Mouse (Mus musculus) layer of hippocampus, postnatal 25 days (tissue): Measurements from ENCODE around the gene Lcn3. TPM values are rescaled to one million over a fixed set of nuclear protein-coding genes. Genes with fewer than 3 reads are reported as not detected.
"Not testable (repeated sequence)": the region's sequence is repeated elsewhere in the genome, so short reads cannot be mapped to it uniquely, and the experiment has no call there.

Source experiments
- DNase-seq, 2 experiments: peaks; one replicate each; pipeline ENCODE4 v3.0.0; 2022; ENCODE audit warnings: mixed read lengths in 2 of 2, low spot score in 1 of 2; ENCODE audit errors: extremely low spot score in 1 of 2
- total RNA-seq, 2 experiments: library from RNA; stranded (reverse); gene quantifications; 2 replicates each; pipeline ENCODE4 v1.2.3; 2021

Gene Lcn3
- total RNA-seq, result not detected

DNA sequence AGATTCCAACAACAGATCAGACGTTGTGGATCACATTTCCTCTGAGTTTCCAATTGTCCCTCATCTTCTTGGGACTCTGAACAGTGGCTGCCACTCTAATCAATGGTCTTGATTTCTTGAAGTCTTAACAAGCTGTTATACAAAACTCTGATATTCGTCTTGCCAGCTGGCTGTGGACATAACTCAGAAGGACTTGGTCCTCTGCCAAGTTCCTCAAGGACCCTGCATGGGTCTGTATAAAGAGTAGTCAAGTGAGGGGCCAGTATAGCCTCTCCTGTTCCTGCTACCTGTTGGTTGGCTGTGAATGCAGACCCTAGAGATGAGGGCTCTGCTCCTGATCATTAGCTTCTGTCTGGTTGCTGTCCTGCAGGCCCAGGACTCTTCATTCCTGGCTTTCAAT lies at the start of gene Lcn3:
Lcn3 (plus strand) TSS at position 301 of the 400 bp plus-strand sequence.
- no peak for DNase-seq

DNA sequence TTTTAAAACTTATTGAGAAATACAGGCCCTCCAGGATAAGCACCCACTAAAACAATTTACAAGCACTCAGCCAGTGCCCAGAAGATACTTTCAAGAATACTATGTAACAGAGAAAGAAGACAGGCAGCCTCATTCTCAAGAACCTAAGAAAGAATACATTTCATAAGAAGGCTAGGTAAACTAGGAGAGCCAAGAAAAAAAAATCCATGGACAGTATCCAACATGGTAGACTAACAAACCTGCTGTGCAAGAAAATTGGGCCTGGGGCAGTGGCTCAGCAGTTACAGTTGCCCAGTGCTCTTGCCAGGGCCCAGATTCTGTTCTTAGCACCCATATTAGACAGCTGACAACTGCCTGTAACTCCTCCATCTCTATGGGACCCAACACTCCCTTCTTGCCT lies 48.1 kb upstream of the Lcn3 start:
- no peak for DNase-seq

DNA sequence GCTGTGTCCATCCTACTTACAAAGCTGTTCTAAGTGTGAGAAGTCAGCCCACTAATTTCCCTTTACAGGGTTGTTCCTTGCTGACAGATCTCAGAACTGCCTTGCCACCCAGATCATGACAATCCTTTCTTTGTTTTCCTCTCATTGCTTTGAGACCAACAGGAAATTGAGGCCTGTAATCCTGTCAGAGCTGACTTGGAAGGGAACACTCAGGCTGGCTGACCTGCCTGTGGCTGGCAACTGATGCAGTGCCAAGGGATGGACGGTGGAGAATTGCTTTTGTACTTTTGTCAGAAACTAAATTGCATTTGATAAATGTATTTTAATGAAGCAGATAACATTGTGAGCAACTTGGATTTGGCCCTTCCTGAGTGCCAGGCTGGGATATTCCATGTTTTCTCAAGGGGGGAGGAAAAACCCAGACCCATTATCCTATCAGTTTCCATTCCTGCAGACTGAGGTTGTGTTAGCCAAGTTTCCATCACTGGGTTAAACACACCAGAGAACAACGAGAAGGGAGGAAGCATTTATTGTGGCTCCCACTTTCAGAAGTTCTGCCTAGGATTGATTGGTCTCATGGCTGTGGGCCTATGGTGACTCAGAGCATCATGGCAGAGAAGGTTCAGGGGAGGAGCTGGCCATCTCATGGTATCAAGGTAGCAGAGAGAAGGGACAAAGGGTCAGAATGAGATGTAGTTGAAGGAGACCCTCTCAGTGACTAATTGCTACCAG lies 32.0 kb upstream of the Lcn3 start:
- DNase-seq, result no peak

DNA sequence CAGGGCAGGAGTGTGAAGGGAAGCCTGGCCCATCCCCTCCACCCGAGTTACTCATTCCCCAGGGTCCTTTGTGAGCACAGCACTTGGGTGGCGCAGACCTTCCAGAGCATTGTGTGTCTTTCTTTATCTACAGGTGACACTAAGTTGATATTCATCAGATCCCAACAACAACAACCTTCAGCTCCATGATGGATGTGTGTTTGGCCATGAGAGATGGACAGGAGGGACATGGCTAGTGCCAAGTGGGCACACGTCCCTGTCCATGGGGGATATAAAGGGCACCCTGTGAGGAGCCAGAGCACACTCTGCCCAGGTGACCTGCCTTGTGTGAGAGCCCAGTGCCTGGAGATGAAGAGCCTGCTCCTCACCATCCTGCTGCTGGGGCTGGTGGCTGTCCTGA lies 28.7 kb upstream of the Lcn3 start, which contains the start of gene Obp2b:
Obp2b (plus strand) TSS at position 301 of the 400 bp plus-strand sequence.
- not testable (repeated sequence) for DNase-seq

DNA sequence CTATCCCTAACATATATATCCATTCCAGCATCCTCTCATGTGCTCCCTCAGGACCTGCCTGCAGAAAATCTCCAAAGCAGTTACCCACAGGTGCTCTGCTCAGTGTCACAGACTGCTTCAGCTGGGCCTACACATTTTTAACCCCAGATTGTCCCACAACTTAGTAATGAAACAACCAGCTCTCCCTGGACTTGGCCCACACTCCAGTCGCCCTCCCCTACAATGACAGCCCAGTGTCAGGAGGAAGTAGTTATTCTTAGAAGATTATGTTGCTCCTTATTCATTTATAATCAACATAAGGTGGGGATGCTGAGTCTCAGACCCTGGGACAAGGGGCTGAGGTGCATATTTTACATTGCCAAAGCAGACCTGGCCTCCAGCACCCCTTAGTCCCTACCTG lies 23.7 kb upstream of the Lcn3 start:
- no peak for DNase-seq

DNA sequence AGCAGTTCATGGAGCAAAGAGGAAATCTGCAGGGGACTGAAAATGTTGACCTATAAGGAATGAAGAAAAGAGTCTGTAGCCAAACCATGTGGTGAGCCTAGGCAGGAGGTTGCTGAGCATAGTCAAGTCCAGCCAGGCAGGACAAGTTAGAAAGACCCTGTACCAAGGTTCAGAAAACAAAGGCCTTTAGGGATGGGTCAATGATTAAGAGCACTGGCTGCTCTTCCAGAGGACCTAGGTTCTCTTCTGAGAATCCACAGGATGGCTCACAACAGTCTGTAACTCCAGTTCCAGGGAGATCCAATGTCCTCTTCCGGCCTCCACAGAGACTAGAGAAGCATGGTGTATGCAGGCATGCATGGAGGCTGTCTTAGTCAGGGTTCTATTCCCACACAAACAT lies 11.2 kb upstream of the Lcn3 start:
- no peak for DNase-seq

DNA sequence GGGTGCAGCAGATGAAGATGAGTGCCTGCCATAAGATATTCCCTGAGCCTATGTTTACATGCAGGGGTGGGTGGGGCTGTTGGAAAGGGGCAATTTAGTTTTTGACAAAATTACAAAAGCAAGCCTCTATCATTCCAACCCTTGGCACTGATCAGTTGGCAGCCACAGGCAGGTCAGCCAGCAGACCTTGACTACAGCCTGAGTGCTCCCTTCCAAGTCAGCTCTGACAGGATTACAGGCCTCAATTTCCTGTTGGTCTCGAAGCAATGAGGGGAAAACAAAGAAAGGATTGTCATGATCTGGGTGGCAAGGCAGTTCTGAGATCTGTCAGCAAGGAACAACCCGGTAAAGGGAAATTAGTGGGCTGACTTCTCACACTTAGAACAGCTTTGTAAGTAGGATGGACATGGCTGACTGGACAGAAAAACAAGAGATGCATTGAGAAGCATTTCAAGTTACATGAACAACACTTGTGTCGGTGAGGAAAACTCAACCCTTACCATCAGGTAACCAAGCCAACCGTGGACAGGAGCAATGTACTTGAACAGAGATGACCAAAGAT lies 7.2 kb upstream of the Lcn3 start:
- DNase-seq, result no peak

DNA sequence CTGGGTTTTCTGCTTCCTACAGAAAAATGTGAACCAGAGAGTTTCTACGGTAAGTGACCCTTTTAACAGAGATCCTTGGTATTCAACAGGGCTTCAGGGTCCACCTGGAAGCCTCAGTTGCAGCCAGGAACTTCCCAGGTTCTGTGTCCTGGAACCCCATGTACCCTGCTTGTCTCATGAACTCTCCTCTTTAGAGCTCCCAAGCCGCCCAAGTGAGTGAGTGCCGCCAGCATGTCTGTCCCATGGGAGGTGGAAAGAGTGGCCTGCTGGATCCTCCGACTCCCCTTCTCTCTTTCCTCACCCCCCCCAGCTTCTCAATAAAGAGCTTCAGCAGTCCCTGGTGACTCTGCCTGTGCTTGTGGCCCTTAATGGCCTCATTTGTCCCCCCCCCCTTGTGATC lies 2.4 kb downstream of the Lcn3 start:
- DNase-seq, result no peak

DNA sequence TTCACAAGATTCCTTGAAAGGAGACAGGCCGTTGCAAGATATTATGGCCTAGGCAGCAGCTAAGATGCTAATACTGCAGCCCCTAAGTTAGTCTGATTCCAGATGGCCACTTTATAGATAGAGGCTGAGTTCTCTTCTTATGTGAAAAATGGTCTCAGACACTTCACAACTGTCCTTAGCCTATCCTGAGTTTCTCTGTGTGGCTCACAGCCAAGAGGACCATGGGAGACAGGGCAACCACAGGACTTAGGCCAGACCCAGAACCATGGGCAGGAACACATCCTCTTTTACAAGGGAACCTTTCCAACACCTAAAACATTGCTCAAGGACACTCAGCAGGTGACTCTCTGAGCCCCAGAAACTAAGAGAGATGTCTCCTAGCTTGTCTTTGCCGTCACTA lies 8.1 kb downstream of the Lcn3 start:
- no peak for DNase-seq

DNA sequence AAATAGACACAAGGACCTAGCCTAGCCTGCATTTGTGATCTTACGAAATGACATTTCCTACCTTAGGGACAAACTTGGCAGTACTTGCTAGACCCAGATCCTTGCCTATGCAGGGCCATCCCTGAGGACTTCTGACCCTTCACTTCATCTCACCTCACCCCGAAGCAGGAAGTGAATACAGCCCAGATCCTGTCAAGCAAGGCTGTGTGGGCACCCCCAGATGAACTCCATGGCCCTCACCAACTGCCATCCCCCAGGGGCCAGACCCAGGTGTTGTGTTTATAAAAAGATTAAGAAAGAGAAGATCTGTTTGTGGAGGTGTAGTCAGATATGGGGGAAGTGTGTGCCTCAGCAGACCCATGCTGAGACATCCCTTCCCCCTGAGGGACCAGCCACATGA lies 9.3 kb downstream of the Lcn3 start:
- no peak for DNase-seq

DNA sequence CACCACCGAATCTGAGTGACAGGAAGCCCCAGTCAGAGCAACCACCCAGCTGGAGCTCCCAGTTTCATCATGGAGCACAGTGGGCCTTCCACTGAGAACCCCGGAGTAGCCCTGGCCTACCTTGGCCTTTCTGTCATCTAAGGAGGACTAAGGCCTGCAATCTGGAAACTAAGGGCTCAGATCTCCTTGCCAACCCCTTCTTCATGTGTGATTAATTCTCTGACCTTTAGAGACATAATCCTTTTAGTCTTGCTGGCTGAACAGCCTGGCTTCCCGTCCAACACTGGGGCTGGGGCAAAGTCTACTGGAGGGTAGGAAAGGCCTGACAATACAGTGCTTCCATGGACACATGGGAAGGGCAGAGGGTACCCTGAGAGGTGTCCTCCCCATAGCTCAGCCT lies 10.6 kb downstream of the Lcn3 start:
- no peak for DNase-seq

DNA sequence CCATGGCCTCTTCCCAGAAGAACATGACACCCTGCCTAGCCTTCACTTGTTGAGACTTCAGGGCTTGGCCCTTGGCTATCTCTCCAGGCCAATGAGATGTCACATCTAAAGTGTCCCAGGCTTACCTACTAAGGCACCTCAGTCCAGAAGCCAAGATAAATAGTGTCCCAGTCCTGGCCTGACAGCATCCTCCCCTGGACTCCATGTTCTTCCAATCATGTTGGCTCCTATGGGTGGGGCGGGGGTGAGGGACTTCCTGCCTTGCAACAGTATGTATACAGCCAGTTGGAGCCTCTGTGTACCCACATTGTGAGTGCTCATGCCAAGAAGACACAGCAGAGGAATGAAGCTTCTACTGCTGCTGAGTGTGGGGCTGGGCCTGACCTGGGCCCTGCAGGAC lies 11.3 kb downstream of the Lcn3 start, which contains the start of gene Lcn11:
Lcn11 (plus strand) TSS at position 301 of the 400 bp plus-strand sequence.
- no peak for DNase-seq

DNA sequence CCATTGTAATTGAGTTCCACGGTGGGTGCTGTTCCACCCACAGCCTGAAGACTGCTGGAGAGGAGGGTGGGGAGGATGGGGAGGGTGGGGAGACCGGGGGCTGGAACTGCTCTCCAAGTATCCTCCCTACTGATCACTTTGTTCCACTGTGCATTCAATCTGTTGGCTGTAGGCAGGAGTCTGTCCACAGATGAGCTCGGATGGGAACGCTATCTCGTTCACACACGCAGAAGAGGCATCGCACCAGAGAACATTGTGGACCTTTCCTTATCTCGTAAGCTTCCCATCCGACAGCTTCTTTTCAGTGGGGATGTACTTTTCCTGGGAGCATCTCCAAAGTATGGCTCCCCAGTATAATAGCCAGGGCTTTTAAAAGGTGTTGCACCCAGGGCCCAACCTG lies 13.7 kb downstream of the Lcn3 start:
- DNase-seq, result no peak

DNA sequence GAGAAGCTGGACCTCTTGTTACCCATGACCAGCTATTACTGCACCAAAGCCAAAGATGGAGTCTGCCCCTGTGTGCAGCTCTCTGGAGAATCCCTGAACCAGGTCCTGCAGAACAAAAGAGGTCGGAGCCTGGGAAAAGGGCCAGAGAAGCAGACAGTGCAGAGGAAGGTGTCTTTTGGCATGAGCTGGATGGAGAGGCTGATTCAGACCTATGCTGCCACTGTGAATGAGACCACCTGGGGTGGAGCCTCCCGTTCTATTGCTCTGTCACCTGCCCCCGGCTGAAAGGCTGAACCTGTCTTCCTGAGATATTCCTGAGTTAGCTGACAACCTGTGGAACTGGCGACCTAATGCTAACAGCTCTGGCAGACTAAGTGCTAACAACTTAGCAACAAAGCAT lies 15.6 kb downstream of the Lcn3 start:
- no peak for DNase-seq

DNA sequence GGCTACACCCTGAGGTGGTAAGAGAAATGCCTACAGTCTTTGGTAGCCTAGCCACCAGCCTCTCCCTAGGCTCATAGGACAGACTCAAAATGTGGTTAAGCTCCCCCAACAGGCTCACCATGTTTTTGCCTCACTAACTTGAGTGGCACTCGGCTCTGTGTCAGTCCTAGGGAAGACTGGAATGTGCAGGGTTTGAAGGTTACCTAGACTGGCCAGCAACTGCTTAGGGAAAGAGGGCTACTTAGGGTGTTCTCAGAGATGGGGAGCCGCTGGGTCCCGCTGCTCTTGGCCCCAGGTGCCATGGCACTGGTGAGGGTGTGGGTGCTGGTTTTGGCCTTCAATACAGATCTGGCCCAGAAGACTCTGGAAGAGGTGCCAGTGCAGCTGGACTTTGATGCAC lies 16.6 kb downstream of the Lcn3 start, which contains the start of gene Gm13539:
Gm13539 (plus strand) TSS at position 301 of the 400 bp plus-strand sequence.
- DNase-seq, result no peak

DNA sequence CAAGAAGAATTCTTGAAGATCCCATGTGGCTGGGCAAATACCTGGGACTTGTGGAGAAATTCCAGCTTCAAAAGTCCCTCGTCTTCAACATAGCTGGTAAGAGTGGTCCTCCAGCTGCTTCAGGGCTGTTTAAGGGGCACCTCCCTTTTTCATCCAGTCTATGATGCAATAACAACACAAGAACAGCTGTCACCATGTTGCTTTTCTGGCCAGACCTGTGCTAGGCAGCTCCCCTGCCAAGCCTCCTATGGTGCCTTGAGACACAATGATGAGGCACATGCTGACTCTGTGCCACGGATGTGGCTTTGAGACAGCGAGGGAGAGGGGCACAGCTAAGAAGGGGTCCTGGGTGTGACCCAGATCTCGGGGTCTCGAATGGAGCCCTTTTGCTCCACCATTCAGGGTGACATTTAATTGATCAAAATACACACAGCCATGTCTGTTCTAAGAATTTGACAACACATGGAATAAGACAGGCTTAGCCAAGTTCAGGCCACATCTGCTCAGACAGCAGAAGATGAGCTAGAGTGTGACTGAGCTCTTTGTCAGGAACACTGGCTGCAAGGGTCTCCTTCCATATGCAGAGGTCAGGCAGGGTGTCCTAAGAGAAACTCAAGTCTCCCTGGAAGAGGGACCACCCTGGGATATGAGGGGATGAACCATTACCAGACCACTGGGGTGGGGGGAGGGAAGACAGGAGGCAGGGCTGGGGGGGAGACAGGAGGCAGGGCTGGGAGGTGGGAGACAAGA lies 20.4 kb downstream of the Lcn3 start:
- no peak for DNase-seq

DNA sequence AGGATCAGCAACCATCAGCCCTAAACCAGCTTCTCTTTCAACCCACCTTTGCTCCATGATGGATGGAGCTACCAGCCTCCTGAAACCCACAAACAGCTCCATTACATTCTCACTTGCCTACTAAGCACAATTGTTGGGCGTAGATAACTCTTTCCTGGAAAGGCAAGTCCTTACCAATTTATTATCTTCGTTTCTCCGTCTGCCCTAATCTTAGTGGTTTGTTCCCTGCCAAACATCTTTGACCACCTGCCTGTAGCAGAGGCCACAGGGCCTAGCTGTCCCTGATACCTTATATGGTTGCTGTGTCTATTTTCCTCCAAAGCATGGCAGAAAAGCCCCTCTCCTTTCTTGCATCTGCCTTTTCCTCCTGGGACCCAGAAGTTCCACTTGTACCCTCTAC lies 23.7 kb downstream of the Lcn3 start:
- DNase-seq, result no peak

DNA sequence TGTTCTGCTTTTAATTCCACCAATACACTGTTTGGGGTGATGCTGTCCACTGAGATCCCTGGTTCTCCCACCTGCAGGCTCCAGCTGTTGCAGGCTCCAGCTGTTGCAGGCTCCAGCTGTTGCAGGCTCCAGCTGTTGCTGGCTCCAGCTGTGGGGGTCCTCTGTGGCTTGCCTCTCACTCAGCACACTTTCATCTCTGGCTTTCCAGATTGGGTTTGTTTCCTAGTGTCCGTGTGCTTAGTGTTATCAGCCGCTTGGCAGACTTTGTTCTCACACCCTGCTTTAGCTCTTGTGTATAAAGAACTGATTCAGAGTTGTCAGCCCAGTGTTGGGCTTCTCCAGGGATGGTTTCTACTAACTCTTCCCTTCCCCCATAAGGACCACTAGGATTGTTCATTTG lies 32.3 kb downstream of the Lcn3 start:
- no peak for DNase-seq

DNA sequence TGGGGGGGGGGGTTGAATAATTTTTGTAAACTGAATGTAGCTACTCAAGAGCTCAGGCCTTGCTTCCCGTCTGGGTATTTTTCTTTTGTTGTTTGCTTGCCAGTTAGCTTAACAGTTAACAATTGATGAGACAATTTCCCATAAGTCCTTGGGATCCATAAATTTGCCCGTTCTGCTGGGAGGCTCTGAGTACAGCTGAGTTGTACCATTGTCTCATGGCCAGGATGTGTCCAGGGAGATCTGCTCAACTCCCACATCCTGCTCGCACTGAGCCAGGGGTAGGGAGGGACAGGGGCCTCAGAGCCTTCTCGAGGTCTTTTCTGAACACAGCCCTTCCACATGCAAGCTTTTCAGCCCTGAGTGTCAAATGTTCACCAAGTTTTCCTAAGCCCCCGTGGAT lies 32.7 kb downstream of the Lcn3 start:
- no peak for DNase-seq

DNA sequence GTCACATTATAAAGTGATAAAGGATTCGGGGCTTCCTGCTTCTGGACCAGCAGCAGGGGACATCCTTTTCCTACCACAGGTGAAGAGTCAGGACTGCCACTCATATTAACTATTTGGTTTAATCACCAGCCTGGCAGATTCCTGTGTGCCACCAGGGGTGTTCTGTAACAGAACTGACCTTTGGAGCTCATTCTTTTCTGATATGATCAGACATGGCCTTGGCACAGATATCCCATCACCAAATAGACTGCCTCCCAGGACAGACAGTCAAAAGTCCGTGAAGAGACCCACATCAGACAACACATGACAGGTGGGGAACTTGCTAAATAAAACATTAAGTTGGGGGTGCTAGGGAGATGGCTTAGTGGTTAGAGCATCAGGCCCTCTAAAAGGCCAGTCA lies 46.3 kb downstream of the Lcn3 start:
- no peak for DNase-seq

DNA sequence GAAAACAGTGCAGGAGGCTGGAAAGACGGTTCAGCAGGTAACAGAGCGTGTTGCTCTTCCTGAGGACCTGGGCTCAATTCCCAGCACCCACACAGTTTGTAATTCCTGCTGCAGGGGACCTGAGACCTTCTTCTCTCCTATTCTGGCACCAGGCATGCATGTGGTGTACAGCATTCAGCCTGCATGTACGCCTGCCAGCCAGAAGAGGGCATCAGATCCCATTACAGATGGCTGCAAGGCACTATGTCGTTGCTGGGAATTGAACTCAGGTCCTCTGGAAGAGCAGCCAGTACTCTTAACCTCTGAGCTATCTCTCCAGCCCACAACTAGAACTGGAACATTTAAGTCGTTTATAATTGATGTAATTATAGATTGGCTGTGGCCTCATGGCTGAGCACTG lies 48.0 kb downstream of the Lcn3 start:
- no peak for DNase-seq

DNA sequence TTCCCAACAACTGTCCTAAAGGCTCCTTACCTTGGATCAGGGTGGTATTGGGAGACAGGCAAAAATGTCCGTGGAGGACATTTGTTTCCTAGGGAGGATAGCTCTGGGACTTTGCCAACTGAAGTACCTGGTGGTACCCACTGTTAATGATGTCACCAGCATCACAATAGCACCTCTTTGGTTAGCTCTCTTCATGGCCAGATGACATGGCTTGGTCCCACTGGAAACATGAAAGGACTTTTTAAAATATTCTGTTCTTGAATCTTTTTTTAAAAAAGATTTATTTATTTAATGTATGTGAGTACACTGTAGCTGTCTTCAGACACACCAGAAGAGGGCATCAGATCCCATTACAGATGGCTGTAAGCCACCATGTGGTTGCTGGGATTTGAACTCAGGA lies 50.4 kb downstream of the Lcn3 start, which contains the start of gene Glt6d1:
Glt6d1 (minus strand) TSS at position 101 of the 400 bp plus-strand sequence.
- not testable (repeated sequence) for DNase-seq
